Mouse (Mus musculus) layer of hippocampus, adult 2 months (tissue): ENCODE results near the gene Abcb8. TPM values are rescaled to one million over a fixed set of nuclear protein-coding genes. Genes with fewer than 3 reads are reported as not detected.

Experiments
- DNase-seq, 2 experiments: peaks; one replicate each; pipeline ENCODE4 v3.0.0; 2022; ENCODE audit warnings: low spot score in 2 of 2
- H3K27ac ChIP-seq: fragments of 200-600 bp; 2 replicates; pipeline ENCODE4 v1.8.1; 2022
- H3K4me3 ChIP-seq: fragments of 200-600 bp; 2 replicates; pipeline ENCODE4 v1.8.1; 2022; ENCODE audit warnings: mild to moderate bottlenecking
- CTCF ChIP-seq: fragments of 200-600 bp; conservative IDR thresholded peaks from 2 replicates; pipeline ENCODE4 v1.8.1; 2022; ENCODE audit warnings: antibody characterized with exemption, mild to moderate bottlenecking, moderate library complexity
- total RNA-seq, 2 experiments: library from RNA; stranded (reverse); gene quantifications; 2 replicates each; pipeline ENCODE4 v1.2.3; 2021

The Abcb8 gene
- total RNA-seq, 2 experiments from 2014 or later = 50.8 to 57.0 TPM

DNA sequence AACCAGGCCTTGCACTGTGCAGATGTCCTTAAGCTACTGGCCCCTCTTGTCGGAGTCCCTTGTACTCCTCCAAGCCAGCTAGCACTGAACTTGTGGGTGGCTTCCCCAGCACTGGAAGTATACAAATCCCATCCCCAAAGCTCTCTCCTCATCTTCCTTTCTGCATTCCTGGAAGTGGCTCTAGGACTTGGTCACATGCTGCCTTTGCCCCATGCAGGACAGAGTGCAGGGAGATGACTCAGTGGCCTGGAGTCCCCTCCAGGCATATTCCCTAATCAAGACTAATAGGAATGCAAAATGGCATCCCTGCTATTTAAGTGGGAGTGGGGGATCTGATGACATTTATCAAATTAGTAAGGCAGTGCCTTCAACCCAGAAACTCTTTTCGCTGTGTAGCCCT, 18.6 kb downstream of the Abcb8 start:
- DNase-seq = no peak

DNA sequence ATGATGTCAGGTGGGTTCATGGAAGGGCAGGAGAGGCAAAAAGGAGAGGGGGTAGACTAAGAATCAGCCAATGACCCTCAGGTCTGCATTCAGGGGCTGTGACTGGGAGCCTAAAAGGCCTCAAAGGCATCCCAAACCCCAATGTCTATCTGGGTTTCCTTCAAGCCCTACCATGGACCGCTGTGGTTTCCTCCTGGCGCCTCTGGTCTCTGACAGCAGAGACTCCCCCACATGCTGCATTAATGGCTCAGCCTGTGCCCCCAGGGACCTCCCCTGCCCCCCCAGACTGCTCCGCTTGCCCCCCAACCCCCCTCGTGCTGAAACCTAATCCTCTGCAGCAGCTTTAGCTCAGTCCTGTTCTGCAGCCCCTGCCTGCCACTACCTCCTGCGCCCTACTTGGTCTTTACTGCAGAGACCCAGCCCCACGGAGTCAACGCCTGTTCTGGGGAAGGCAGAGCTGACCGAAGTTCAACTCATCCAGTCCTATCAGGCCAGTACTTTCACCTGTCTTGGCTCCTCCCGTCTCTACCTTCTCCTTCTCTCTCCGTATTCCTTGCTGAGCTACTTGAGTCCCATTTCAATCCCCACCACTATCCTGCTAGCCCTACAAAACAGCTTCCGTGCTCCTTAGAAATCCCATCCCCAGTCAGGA, 19.7 kb downstream of the Abcb8 start, which contains the start of gene Asic3:
Gene Asic3, plus strand, starts transcription at position 351 of the 652 bp plus-strand sequence.
- no peak within 1 kb of the TSS for H3K4me3 ChIP-seq
- no peak for DNase-seq
- no peak for TF ChIP-seq CTCF
- no peak within 1 kb of the TSS for H3K27ac ChIP-seq

More for the DNA sequence above, 18.6 kb downstream of the Abcb8 start:
- no peak for TF ChIP-seq CTCF
- Histone ChIP-seq H3K4me3 (no peak overlapping the region), H3K27ac (no peak overlapping the region)

DNA sequence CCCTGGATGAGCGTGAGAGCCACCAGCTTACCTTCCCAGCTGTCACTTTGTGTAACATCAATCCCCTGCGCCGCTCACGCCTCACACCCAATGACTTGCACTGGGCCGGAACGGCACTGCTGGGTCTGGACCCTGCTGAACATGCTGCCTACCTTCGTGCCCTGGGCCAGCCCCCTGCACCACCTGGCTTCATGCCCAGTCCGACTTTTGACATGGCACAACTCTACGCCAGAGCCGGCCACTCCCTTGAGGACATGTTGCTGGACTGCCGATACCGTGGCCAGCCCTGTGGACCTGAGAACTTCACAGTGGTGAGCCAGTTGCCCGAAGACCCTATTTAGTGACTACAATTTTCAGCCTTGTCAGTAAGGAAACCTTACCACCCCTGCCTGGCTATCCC, 20.5 kb downstream of the Abcb8 start:
- DNase-seq = no peak
- H3K4me3 ChIP-seq = no peak overlapping the region
- TF ChIP-seq CTCF = no peak

DNA sequence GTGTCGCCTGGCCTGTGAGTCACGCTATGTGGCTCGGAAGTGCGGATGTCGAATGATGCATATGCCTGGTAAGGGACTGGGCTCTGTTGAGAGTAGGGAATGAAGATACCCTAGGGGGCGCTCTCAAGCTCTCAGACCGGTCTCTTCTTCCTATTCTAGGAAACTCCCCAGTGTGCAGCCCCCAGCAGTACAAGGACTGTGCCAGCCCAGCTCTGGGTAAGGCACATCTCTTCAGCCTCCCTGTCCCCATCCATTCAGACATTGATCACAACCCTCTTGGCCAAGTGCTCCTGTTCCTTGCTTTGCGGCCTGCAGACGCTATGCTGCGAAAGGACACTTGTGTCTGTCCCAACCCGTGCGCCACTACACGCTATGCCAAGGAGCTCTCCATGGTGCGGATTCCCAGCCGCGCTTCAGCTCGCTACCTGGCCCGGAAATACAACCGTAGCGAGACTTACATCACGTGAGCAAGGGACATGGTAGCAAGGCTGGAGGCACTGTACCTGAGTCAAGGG, 22.8 kb downstream of the Abcb8 start:
- peak; percentile 86 for TF ChIP-seq CTCF
- peak; percentile 74 to 78 for DNase-seq
- peak overlapping the region; percentile 21; the same call in 1 of the 2 replicates for H3K27ac ChIP-seq
- peak overlapping the region; percentile 24; the same call in 1 of the 2 replicates for H3K4me3 ChIP-seq

More for the DNA sequence above, 20.5 kb downstream of the Abcb8 start:
- no peak overlapping the region for H3K27ac ChIP-seq

DNA sequence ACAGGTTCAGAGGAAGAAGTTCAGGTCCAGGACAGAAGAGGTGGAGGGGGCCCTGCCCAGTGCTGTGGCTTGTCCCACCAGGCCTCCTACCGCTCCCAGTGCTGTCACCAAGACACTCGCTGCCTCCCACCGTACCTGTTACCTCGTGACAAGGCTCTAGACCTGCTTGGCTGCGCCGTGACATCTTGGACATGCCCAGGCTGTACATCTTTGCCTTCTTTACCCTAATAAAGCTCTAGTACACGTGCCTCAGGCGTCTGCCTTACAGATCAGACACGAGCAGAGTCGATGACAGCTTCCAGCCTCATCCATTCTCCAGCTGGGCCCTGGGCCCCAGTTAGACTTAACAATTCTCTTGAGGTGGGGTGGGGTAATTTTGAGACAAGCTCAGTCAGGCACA, 24.1 kb downstream of the Abcb8 start:
- DNase-seq = no peak
- no peak for TF ChIP-seq CTCF
- no peak overlapping the region for H3K27ac ChIP-seq
- no peak overlapping the region for H3K4me3 ChIP-seq

DNA sequence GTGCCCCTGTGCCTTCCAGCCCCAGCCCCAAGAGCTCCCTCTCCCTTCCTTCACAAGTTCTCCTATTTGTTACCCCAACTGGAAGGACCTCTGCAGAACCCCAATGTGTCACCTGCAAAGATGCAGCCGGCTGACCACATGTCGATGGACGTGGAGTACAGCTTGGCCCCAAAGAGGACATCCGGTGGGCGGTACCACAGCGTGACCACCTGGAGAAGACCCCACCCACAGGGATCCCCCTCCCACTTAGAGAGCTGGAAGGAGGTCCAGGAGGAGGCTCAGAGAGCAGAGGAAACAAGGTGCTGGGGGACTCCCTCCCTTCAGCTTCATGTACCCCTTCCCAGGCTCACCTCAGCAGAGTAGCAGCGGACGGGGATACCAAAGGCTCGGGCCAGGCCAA, 26.9 kb downstream of the Abcb8 start:
- Histone ChIP-seq H3K27ac (no peak overlapping the region), H3K4me3 (no peak overlapping the region)
- no peak for DNase-seq
- TF ChIP-seq CTCF = no peak

DNA sequence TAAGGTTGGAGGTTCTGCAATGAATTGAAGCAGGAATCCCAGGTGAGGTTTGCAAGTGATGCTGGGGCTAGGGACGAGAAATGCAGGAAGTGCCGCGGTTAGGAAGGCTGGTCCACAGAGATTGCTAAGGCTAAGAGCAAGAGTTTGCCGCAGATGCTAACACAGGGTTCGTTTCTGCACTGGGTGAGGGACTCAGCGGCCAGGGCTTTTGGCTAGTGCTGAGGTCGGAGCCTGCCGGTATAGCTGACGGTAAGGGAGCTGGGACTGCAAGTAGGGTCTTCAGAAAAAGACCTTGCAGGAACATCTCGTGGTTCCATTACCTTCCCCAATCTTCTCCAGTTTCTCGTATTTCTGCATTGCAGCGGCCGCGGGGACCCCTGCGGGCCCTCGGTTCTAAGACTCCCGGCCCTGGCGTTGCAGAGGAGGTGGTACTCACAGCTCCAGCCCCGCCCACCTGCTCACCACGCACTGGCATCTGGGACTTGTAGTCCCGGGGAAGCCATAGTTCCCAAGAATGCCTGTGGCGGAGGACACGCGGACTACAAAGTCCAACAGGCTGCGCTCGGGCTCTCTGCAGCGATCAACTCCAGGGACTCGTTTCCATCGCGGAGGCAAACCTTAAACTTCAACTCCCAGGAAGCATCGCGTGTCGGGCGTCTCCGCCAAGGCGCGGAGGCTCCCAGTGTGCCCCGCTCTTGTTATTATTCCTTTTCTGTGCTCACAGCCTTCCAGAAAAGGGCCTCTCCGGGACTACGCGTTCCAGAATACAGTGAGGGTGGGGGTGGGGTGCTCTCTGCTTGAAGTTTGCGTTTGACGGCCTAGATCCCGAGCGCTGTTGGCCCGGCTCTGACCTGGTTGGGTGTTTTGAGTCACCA, 29.9 kb downstream of the Abcb8 start, which contains the start of the genes Cdk5 and Slc4a2:
Gene Cdk5, minus strand, starts transcription at position 402 of the 875 bp plus-strand sequence.
Gene Slc4a2, plus strand, starts transcription at position 709 of the 875 bp plus-strand sequence.
- Histone ChIP-seq H3K27ac (peak within 1 kb of the TSS; percentile 96), H3K4me3 (peak within 1 kb of the TSS; percentile 95)
- DNase-seq = peak; percentile 99 to 100
- peak; percentile 36 for TF ChIP-seq CTCF

DNA sequence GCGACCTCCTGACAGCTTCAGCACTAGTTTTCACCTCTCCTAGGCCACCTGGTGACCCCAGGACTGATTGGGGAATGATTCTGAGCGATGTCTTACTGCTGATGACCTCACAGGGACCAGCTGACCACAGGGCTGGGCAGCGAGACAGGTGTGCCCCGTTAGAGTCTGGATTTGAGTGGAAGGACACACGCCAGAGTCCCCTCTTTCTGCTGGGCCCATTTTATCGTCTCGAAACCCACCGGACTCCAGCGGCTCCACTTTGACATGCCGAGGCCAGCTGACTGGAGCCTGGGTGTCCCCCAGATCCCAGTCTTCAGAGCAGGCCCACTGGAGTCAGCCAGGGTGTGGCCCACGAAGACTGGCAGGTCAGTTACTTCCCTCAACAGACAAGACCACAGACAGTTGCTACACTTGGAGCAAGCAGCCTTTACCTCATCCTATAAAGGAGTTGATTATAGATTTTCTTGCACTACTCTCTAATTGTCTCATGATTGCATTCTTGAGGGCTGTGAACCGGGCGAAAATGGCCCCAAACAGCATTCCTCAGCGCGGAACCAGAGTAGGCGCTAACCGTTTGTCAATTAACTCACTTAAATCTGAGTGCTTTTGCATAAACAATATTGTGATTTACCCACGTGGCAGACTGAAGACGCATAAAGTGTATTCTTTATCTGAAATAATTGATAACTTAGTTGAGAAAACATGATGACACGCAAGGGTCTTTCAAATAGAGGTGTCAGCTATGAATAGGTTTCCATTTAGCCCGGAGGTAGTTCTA, 30.7 kb downstream of the Abcb8 start:
- DNase-seq = no peak
- peak overlapping the region; percentile 96 for H3K27ac ChIP-seq
- TF ChIP-seq CTCF = no peak
- peak overlapping the region; percentile 95 for H3K4me3 ChIP-seq

DNA sequence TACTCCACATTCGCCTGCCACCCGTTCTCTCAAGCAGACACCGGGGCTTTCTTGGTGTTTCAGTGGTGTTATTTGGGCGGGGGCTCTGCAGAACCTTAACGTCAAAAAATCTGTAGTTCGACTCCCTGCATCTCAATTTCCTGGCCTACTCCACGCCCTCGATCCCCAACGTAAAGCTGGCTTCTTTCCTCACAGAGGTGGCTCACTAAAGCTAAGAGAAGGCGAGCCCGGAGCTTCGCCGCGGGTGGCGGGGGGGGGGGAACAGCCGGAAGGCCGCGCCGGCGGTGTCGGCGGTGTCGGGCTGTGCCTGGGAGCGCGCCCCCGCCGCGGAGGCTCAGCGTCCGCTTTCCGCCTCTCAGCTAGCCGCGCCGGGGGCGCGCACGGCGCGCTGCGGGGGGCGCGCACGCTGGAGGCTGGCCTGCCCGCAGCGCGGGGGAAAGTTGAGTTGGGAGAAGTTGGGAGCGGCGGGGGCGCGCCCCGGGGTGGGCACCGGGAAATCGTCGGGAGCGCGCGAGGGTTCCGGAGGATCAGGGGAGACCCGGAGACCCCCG, 31.5 kb downstream of the Abcb8 start:
- no peak for TF ChIP-seq CTCF
- peak; percentile 54 to 77 for DNase-seq
- peak overlapping the region; percentile 96 for H3K27ac ChIP-seq
- peak overlapping the region; percentile 95 for H3K4me3 ChIP-seq

DNA sequence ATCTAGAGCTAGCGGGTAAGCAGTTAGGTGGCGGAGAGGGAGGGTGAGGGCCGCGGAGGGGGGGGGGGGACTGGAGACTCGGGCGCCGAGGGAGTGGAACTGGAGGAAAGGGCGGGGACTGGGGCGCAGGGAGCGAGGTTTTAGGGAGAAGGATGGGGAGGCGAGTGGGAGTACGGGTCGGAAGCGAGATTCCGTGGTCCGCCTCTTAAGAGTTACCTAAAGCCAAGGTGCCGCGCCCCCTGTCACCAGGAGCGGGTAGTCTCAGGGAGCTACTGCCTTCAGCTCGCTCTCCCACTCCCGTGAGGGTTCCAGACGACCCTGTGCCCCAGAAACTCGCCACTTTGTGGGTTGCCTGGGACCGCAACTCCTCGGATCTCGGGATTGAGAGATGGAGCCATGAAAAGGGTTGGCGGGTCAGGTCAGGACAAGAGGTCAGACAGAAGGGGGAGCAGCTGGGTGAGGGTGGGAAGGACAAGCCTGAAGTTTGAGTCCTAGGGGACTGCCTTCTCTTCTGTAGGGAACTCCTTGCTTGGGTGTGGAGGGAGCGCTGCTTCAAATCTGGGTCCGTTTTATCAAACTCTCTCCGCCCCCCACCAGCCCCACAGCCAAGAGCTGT, 32.1 kb downstream of the Abcb8 start:
- DNase-seq = no peak
- Histone ChIP-seq H3K27ac (peak overlapping the region; percentile 96), H3K4me3 (peak overlapping the region; percentile 95)
- peak; percentile 39 for TF ChIP-seq CTCF

DNA sequence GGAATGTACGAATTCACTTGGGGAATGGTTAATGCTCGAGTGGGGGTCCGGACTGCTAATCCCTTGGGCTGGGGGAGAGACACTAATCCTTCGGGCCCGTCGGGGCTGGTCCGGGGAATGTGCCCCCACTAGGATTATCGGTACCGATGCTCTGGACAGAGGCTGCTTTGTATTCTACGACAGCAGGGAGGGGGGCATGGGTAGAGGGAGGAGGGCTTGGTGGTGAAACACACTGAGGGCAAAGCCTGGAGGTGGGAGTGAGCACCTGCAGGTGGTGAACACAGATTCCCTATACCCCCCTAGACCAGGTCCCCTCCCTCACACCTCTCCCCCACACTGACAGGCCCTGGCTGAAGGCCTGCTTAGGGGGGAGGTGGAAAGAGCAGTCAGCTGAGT, 32.6 kb downstream of the Abcb8 start:
- no peak for TF ChIP-seq CTCF
- no peak overlapping the region for H3K27ac ChIP-seq
- DNase-seq = no peak
- H3K4me3 ChIP-seq = peak overlapping the region; percentile 95
